ENCODE assay signal across 27 mouse cellular contexts in genomic region chrX:56737848-56738554, GRCm38 (mm10).
"Had no signal": no experiment of that assay in that cellular context is flagged by ENCODE, and none has a peak within 500 bp of the region (broad histone marks: within the 10 kb centered on the region; RNA-seq: fewer than 3 reads in every experiment).

No protein-coding gene starts in this region.

- DNase-seq: cerebellum, adult 18-20 months; cerebellum, adult 2 months; cerebellum, adult 8-10 months; cerebellum, adult 9-10 months; cerebellum, adult 9-11 months; cerebellum, postnatal 14 days; cerebellum, postnatal 25 days; cerebellum, postnatal 36 days; embryo, embryonic 11 days; forebrain, postnatal 0 days; gastrocnemius, adult 2 months; gastrocnemius, postnatal 10 days; gastrocnemius, postnatal 14 days; gastrocnemius, postnatal 25 days; gastrocnemius, postnatal 36 days; heart, adult 11 months had no signal

- H3K27ac ChIP-seq: embryonic facial prominence, embryonic 10.5 days; embryonic facial prominence, embryonic 12.5 days; embryonic facial prominence, embryonic 13.5 days; embryonic facial prominence, embryonic 15.5 days; forebrain, embryonic 10.5 days; forebrain, embryonic 12.5 days; forebrain, embryonic 13.5 days; forebrain, embryonic 15.5 days; gastrocnemius, adult 2 months had no signal

- H3K9me3 ChIP-seq: embryonic facial prominence, embryonic 10.5 days; embryonic facial prominence, embryonic 12.5 days; embryonic facial prominence, embryonic 13.5 days; embryonic facial prominence, embryonic 15.5 days; forebrain, embryonic 10.5 days; forebrain, embryonic 12.5 days; forebrain, embryonic 13.5 days; forebrain, embryonic 15.5 days had no signal

- H3K9ac ChIP-seq: embryonic facial prominence, embryonic 12.5 days; embryonic facial prominence, embryonic 13.5 days; embryonic facial prominence, embryonic 15.5 days; forebrain, embryonic 12.5 days; forebrain, embryonic 13.5 days; forebrain, embryonic 15.5 days; forebrain, postnatal 0 days had no signal

- H3K36me3 ChIP-seq: embryonic facial prominence, embryonic 10.5 days; embryonic facial prominence, embryonic 12.5 days; embryonic facial prominence, embryonic 13.5 days; embryonic facial prominence, embryonic 15.5 days; forebrain, embryonic 12.5 days; forebrain, embryonic 15.5 days had no signal

- H3K4me3 ChIP-seq: embryonic facial prominence, embryonic 10.5 days; embryonic facial prominence, embryonic 12.5 days; embryonic facial prominence, embryonic 13.5 days; embryonic facial prominence, embryonic 15.5 days; erythroblast, embryonic 14.5 days; forebrain, embryonic 10.5 days; forebrain, embryonic 12.5 days; forebrain, embryonic 13.5 days; forebrain, embryonic 15.5 days; gastrocnemius, adult 2 months had no signal

- ATAC-seq: forebrain, embryonic 13.5 days; forebrain, embryonic 14.5 days; forebrain, embryonic 15.5 days; forebrain, embryonic 16.5 days; forebrain, postnatal 0 days had no signal

- H3K4me1 ChIP-seq: embryonic facial prominence, embryonic 12.5 days; embryonic facial prominence, embryonic 13.5 days; embryonic facial prominence, embryonic 15.5 days; forebrain, embryonic 12.5 days; forebrain, embryonic 15.5 days had no signal

- H3K27me3 ChIP-seq: embryonic facial prominence, embryonic 12.5 days; embryonic facial prominence, embryonic 13.5 days; embryonic facial prominence, embryonic 15.5 days; forebrain, embryonic 12.5 days; forebrain, embryonic 13.5 days; forebrain, embryonic 15.5 days had no signal

- H3K4me2 ChIP-seq: embryonic facial prominence, embryonic 12.5 days; embryonic facial prominence, embryonic 13.5 days; embryonic facial prominence, embryonic 15.5 days; forebrain, embryonic 12.5 days; forebrain, embryonic 13.5 days; forebrain, embryonic 15.5 days had no signal
